Mouse (Mus musculus) lung, adult 2 months (tissue): Measurements from ENCODE around the gene Usp39.

Source experiments
- CTCF ChIP-seq: fragments of 200-500 bp; IDR thresholded peaks from 2 replicates; pipeline ENCODE4 v1.5.1; 2011; ENCODE audit warnings: mild to moderate bottlenecking, low read length, control low read depth; ENCODE audit not compliant: insufficient read depth
- POLR2A ChIP-seq: fragments of 200-500 bp; IDR thresholded peaks from 2 replicates; pipeline ENCODE4 v1.6.1; 2011; ENCODE audit warnings: low read depth, mild to moderate bottlenecking, control low read depth, low read length, borderline replicate concordance; ENCODE audit errors: extremely low read depth

- TF ChIP-seq CTCF = no peak
- TF ChIP-seq POLR2A = no peak
Measured at GRCm38 (mm10) chr6:72371147-72371546, 26.2 kb upstream of the Usp39 start.
